Mouse (Mus musculus) MEL (cell line): ENCODE measurements around the gene Pcgf2.

Experiments used
- CHD1 ChIP-seq: IDR thresholded peaks from 2 replicates; pipeline ENCODE4 v1.6.1; 2012; ENCODE audit warnings: low read depth, mild to moderate bottlenecking, inconsistent platforms, low read length, improper control_type of control experiment
- POLR2A ChIP-seq, 2 experiments: IDR thresholded peaks; 2 replicates each; pipeline ENCODE4 v1.6.1; 2011 to 2012; ENCODE audit warnings: low read length in 2 of 2, mild to moderate bottlenecking in 2 of 2, control low read depth in 1 of 2, improper control_type of control experiment in 1 of 2, low read depth in 1 of 2, moderate library complexity in 1 of 2; ENCODE audit not compliant: control insufficient read depth in 1 of 2, insufficient read depth in 1 of 2, poor library complexity in 1 of 2
- POLR2AphosphoS2 ChIP-seq: IDR thresholded peaks from 2 replicates; pipeline ENCODE4 v1.6.1; 2011; ENCODE audit warnings: low read length, improper control_type of control experiment
- TAL1 ChIP-seq: IDR thresholded peaks from 2 replicates; pipeline ENCODE4 v1.6.1; 2012; ENCODE audit warnings: mild to moderate bottlenecking, inconsistent platforms, low read length, moderate library complexity, mixed read lengths
- TBP ChIP-seq: IDR thresholded peaks from 2 replicates; pipeline ENCODE4 v1.8.0; 2011; ENCODE audit warnings: low read depth, low read length, improper control_type of control experiment

- TF ChIP-seq POLR2A (IDR thresholded peaks at IDR 0.05; ENCODE audit: control insufficient read depth in 1 of 2, insufficient read depth in 1 of 2, low read depth in 1 of 2, low read length in 2 of 2, poor library complexity in 1 of 2) (no peak), CHD1 (no peak), TAL1 (no peak), POLR2AphosphoS2 (no peak), TBP (no peak)
These were observed 50.0 kb downstream of the Pcgf2 start for GRCm38 (mm10) chr11:97650341-97650740.
